Comparison of ENCODE assay signal across 15 mouse cellular contexts in genomic region chr5:113078686-113079085, GRCm38 (mm10). TPM values are rescaled to one million over a fixed set of nuclear protein-coding genes. Genes with fewer than 3 reads are reported as not detected.
DNase-seq lines count a peak whose midpoint lies in the region; ATAC-seq and TF ChIP-seq lines count a peak whose summit lies in the region.
"Had no signal": no experiment of that assay in that cellular context is flagged by ENCODE, and none has a peak within 500 bp of the region (broad histone marks: within the 10 kb centered on the region; RNA-seq: fewer than 3 reads in every experiment).

No protein-coding gene starts in this region.

- ATAC-seq in inflammation-experienced regulatory T-cells, adult 6 months: no peak
- no peak for ATAC-seq in granulocyte monocyte progenitor cell, adult 5-6 weeks (replicated peaks; ENCODE audit: poor library complexity, severe bottlenecking)

- no peak overlapping the region for H3K4me3 ChIP-seq in gastrocnemius, adult 2 months
- no peak overlapping the region for H3K4me3 ChIP-seq in lung, adult 2 months (replicated peaks; ENCODE audit: extremely low read depth, low read depth, low read length)

- peak; percentile 58 for TF ChIP-seq CTCF in gastrocnemius, adult 2 months (IDR thresholded peaks at IDR 0.05)
- TF ChIP-seq CTCF in lung, adult 2 months (IDR thresholded peaks at IDR 0.05; ENCODE audit: insufficient read depth, low read length): peak; percentile 38; the same call in 1 of the 2 replicates

- 59% methylated on average over 5 of the region's 5 CpGs for WGBS in lung, adult 2 months

- DNase-seq in gastrocnemius, adult 2 months: no peak
- no peak for DNase-seq in gastrocnemius, postnatal 14 days
- no peak for DNase-seq in lung, adult 2 months
- no peak for DNase-seq in lung, postnatal 36 days
- DNase-seq in ES-CJ7 (ENCODE audit: low read depth, low spot score): peak; percentile 66
- DNase-seq in induced T-regulatory cell, adult 2 months (ENCODE audit: low read depth): peak; percentile 44
- DNase-seq: cerebellum, adult 8-10 months; heart, postnatal 10 days; kidney, postnatal 14 days; right cerebral cortex, adult 18-20 months had no signal

- intact Hi-C loops in gastrocnemius, adult 2 months (cut with DNase I): loop anchor here (2.0 kb wide), 1 partner anchor 646 kb away; no protein-coding TSS in a partner anchor
- intact Hi-C loops in gastrocnemius, postnatal 14 days (cut with DNase I; ENCODE audit: low total_unique reads): loop anchor here (10.0 kb wide), 1 partner anchor 644 kb away; no protein-coding TSS in a partner anchor

- H3K27ac ChIP-seq in gastrocnemius, adult 2 months: no peak overlapping the region

- no peaks in the 10 kb centered on the region for H3K4me1 ChIP-seq in lung, adult 2 months (ENCODE audit: control insufficient read depth, insufficient read depth, low read length)

- TF ChIP-seq POLR2A in lung, adult 2 months (IDR thresholded peaks at IDR 0.05; ENCODE audit: borderline replicate concordance, extremely low read depth, low read depth, low read length): no peak

RNA-seq across cellular contexts. Expression of gene Crybb3, which starts 2.7 kb away (rescaled TPM):
- total RNA-seq in gastrocnemius, adult 2 months (2021): 1 to 10 TPM in 1 of 2 experiments, under 1 TPM in 1; 0.79 to 1.0 TPM
- 1 to 10 TPM in 1 of 2 experiments, under 1 TPM in 1; 0.94 to 2.0 TPM for total RNA-seq in gastrocnemius, postnatal 14 days (2021)
- 5.2 and 5.7 TPM in 2 replicates for polyA plus RNA-seq in lung, adult 2 months (2012; rRNA removed)
- polyA plus RNA-seq in inflammation-experienced regulatory T-cells, adult 6 months (2017; shearing (Covaris generic)): 1 to 10 TPM in 1 of 3 experiments, not detected in 2; 1.3 TPM
- not detected in 2 replicates for total RNA-seq in granulocyte monocyte progenitor cell, adult 5-6 weeks (2014; fragmentation: Nextera tagmentation)
- not detected in 2 replicates for total RNA-seq in granulocyte monocyte progenitor cell, adult 5-6 weeks (2017)

RNA-seq across cellular contexts. Expression of gene Crybb2, which starts 8.8 kb away (rescaled TPM):
- total RNA-seq in gastrocnemius, adult 2 months (2021): not detected
- total RNA-seq in gastrocnemius, postnatal 14 days (2021): not detected
- not detected in 2 replicates for polyA plus RNA-seq in lung, adult 2 months (2012; rRNA removed)
- not detected for polyA plus RNA-seq in inflammation-experienced regulatory T-cells, adult 6 months (2017; shearing (Covaris generic))
- total RNA-seq in granulocyte monocyte progenitor cell, adult 5-6 weeks (2014; fragmentation: Nextera tagmentation): not detected in 2 replicates
- total RNA-seq in granulocyte monocyte progenitor cell, adult 5-6 weeks (2017): not detected in 2 replicates
- total RNA-seq: adrenal gland, adult 18-20 months; heart, postnatal 10 days; left cerebral cortex, postnatal 10 days had no signal
- polyA plus RNA-seq: stomach, embryonic 16.5 days had no signal

Comparison
In these comparisons a context has a peak if more than half of its experiments do, and no peak if none do; other contexts are left out.
1. DNase-seq: peak in ES-CJ7 (single experiment) and induced T-regulatory cell, adult 2 months (single experiment); none in gastrocnemius, adult 2 months (single experiment), gastrocnemius, postnatal 14 days (single experiment), lung, adult 2 months (single experiment) and lung, postnatal 36 days (single experiment).